Mouse (Mus musculus) left cerebral cortex, adult 6 months (tissue): ENCODE data around the gene Urad. TPM values are rescaled to one million over a fixed set of nuclear protein-coding genes. Genes with fewer than 3 reads are reported as not detected.

ENCODE experiments used
- long read RNA-seq, 2 experiments: library from polyadenylated mRNA; unstranded; transcript quantifications; one replicate each; pipeline ENCODE4 v2.0.0; 2019 to 2020
- polyA plus RNA-seq: library from polyadenylated mRNA; unstranded; fragments of <200 nt; fragmentation: Nextera tagmentation; gene quantifications from 2 replicates; pipeline ENCODE4 v1.2.3, GENCODE M21; 2021

The Urad gene
- not detected in 2 replicates for polyA plus RNA-seq
- long read RNA-seq, experiment 1, result 0 reads
- long read RNA-seq, experiment 2, result 0 reads

DNA sequence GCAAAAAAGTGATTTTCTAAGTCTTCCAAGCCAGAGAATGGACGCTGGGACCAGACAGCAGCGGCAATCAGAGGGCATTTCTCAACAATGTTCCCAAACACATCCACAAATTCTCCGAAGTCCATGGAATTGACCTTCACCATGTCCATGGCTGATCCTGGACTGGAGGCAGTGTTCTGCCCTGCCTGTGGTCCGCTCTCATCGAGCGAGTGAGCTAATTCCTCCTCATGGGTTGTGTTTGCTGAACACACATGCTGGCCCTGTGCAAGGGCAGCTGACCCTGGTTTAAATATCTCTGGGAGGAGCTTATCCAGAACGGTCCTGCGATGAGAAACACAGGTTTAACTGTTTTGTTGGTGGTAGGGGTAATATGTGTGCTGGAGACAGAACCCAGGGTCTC lies at the start of gene Urad:
Urad (minus strand) TSS at position 258 of the 400 bp plus-strand sequence.

GRCm38 (mm10) chr5:147306638-147307397 lies 15.4 kb downstream of the Urad start, which contains the start of gene Cdx2:
Cdx2 (minus strand) TSS chr5:147307270.

DNA sequence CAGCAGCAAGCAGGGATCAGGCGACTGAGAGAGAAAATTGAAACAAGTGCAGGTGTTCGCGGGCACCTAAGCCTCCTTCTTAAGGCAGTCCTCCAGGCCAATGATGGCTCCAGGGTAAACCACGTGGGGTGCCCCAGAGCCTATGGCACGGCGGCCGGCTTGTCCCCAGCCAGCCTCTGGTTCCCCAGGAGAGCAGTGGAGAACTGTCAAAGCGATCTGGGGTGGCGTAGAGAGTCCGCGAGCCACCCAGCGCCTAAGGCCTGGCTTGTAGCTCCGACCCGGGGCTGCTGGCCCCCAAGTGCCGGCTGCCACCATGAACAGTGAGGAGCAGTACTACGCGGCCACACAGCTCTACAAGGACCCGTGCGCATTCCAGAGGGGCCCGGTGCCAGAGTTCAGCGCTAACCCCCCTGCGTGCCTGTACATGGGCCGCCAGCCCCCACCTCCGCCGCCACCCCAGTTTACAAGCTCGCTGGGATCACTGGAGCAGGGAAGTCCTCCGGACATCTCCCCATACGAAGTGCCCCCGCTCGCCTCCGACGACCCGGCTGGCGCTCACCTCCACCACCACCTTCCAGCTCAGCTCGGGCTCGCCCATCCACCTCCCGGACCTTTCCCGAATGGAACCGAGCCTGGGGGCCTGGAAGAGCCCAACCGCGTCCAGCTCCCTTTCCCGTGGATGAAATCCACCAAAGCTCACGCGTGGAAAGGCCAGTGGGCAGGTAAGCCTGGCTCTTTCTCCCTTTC lies 52.1 kb downstream of the Urad start, which contains the start of gene Pdx1:
Pdx1 (plus strand) TSS at position 34 of the 747 bp plus-strand sequence.

Other genes starting within 250 kb of the Urad start
- gene Lnx2, start 245.9 kb downstream of the Urad start, polyA plus RNA-seq, result 1.2 and 1.6 TPM in 2 replicates
- gene Polr1d, start 245.4 kb downstream of the Urad start, polyA plus RNA-seq, result 163 and 171 TPM in 2 replicates
- gene Gsx1, start 133.7 kb downstream of the Urad start, polyA plus RNA-seq, result 0.22 and 0.45 TPM in 2 replicates
- not detected in 2 replicates for gene Pdx1, start 52.5 kb downstream of the Urad start, polyA plus RNA-seq
- not detected in 2 replicates for gene Cdx2, start 15.2 kb downstream of the Urad start, polyA plus RNA-seq
- 1.2 and 1.3 TPM in 2 replicates for gene Flt3, start 78.0 kb upstream of the Urad start, polyA plus RNA-seq
- 34.7 and 52.2 TPM in 2 replicates for gene Pan3, start 107.7 kb upstream of the Urad start, polyA plus RNA-seq